Mouse (Mus musculus) retina, postnatal 7 days (tissue): ENCODE measurements around the gene Dstn.

Experiments used
- DNase-seq: peaks from one replicate; pipeline ENCODE4 v3.0.0-alpha.2; 2012; ENCODE audit warnings: low read depth, low spot score

Gene Dstn

GRCm38 (mm10) chr2:143953944-143954343, 38.8 kb downstream of the Dstn start:
- DNase-seq = no peak

- no peak for DNase-seq
Observed at GRCm38 (mm10) chr2:143955004-143955403, 39.9 kb downstream of the Dstn start.

GRCm38 (mm10) chr2:143955746-143956145, 40.6 kb downstream of the Dstn start:
- no peak for DNase-seq

- no peak for DNase-seq
Observed at GRCm38 (mm10) chr2:143962192-143962591, 47.1 kb downstream of the Dstn start.

DNA sequence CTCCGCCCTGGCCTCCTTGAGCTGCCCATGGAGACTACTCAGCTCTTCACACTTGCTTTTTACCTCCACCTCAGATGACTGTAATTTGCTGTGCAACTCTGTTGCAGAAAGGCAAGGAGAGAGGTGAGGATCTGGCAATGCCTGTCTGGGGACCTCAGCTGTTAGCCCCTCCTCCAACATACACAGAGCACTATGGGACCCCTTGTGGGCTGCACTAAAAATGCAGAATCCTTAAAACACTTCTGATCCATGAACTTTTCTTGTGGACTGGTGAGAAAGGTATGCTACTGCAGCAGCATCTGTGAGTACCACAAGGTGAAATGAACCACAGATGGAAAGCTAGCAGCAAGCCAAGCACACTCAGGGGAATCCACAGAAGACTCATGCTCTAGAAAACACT, 48.2 kb downstream of the Dstn start:
- no peak for DNase-seq

DNA sequence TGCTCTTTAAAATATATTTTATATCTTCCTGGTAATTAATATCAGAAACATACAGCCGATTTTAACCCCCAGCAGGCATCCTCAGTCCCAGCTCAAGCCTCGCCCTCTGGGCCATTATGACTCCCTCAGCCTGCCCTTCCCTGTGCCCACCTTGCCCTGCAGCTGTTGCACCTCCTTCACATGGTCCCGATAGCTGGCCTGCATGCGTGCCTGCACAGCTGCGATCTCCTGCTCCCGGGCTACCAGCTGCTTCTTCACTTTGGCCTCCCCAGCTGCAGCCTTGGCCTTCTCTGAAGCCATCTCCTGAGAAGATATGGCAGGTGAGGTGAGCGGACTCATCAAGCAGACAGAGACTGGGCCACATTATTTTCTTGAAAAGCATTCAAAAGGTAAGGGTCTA, 54.1 kb downstream of the Dstn start:
- no peak for DNase-seq

GRCm38 (mm10) chr2:143970841-143971240, 55.7 kb downstream of the Dstn start:
- no peak for DNase-seq

DNA sequence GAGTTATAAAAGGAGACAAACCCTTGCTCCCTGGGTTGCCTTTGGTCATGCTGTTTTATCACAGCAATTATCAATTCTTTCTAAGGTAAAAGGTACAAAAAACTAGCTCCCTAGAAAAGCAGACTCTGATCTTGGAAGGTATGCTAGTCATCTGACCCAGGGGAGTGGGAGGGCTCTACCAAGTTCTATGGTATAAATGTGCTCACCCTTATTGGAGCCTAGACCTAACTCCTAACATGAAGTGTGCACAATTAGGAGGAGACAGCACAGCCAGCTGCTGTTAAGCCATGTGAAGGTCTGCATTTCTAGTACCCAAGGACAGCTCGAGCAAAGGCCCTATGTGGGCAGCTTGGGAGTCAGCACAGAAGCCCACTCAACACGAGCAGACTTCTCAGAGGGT, 56.8 kb downstream of the Dstn start:
- DNase-seq = no peak

GRCm38 (mm10) chr2:143973161-143973560, 58.0 kb downstream of the Dstn start:
- DNase-seq = no peak

GRCm38 (mm10) chr2:143975146-143975649, 60.1 kb downstream of the Dstn start:
- no peak for DNase-seq

GRCm38 (mm10) chr2:143978444-143979147, 63.5 kb downstream of the Dstn start:
- no peak for DNase-seq

- DNase-seq = peak; percentile 33
Observed at GRCm38 (mm10) chr2:143980781-143981398, 65.8 kb downstream of the Dstn start.

DNA sequence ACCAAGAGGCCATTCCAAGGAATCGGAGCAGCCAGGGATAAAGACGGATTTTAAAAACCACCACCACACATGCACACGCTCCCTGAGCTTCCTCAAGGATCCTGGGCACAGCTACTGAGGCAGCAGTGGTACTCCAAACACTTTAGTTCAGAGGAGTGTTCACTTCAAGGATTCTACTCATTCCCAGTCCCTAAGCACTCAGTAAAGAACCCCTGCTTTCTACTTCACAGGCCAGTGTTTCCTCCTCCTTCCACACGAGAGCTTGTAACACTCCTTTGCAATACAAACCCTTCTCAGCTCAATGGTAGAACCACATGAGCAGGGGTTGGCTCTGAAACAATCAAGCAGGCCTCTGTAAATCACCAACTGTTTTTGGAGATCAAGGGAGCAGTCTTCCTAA, 67.0 kb downstream of the Dstn start:
- DNase-seq = no peak

DNA sequence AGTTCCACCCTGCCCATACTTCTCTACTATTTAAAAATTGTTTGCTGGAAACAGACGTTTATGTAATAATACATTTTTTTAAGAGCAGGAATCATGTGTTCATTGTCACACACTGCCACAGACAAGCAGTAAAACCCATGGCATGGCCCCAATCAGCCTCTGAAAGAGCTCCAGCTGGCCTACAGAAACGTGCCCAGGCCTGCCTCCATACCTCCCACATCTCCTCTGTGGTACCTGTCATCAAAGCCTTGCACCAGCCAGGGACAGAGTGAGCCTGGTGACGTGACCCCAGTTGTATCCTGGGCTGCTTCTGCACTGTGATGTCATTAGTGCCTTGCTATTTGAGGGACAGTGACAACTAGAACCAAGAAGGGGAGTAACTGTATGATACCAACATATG, 67.8 kb downstream of the Dstn start:
- DNase-seq = no peak

GRCm38 (mm10) chr2:143983482-143983881, 68.4 kb downstream of the Dstn start:
- no peak for DNase-seq

DNA sequence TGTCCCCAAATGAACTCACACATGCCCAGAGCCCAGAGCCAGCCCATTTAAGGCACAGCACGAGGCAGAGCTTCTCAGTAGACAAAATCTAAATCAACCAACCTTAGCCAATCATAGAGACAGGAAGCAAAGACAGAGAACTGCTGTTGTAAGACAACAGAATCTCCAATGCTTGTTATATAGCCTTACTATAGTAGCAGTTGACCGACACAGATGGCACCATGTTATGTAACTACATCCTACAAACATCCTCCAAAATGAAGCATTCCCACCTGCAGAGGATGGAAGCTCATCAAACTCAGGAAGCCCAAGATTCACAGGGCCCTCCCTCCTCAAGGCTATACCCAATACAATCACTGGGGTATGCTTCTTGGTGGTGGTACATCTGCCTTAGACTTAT, 72.4 kb downstream of the Dstn start:
- DNase-seq = no peak

DNA sequence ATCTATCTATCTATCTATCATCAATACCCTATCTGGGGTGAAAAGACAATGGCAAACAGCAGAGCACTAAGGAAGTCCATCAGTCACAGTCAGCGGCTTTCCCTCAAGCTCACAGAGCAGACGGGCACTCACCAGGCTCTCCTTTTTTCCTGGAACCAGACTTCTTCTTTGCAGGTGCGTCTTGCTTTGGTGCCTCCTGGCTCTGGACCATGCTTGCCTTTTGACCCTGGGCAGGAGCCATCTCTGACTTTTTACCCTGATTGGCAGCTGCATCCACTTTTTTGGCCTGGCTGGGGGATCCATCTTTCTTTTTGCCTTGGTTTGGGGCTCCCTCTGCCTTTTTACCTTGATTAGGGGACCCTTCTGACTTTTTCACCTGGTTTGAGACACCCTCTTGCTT, 72.9 kb downstream of the Dstn start:
- DNase-seq = no peak

GRCm38 (mm10) chr2:143990997-143991396, 75.9 kb downstream of the Dstn start:
- no peak for DNase-seq

- no peak for DNase-seq
Observed at GRCm38 (mm10) chr2:143991964-143992672, 77.0 kb downstream of the Dstn start.
